Mouse (Mus musculus) lung, postnatal 0 days (tissue): ENCODE data around the gene Glb1l.

Source experiments
- CTCF ChIP-seq: IDR thresholded peaks from 2 replicates; pipeline ENCODE4 v1.5.1; 2016; ENCODE audit warnings: antibody characterized with exemption, mild to moderate bottlenecking
- EP300 ChIP-seq: IDR thresholded peaks from 2 replicates; pipeline ENCODE4 v1.6.1; 2016; ENCODE audit warnings: antibody characterized with exemption, mild to moderate bottlenecking, control low read depth

- TF ChIP-seq CTCF (no peak), EP300 (no peak)
These were observed 18.5 kb upstream of the Glb1l start for GRCm38 (mm10) chr1:75229158-75229557.
